Mouse (Mus musculus) CH12.LX (cell line): ENCODE data around the gene Otoa. TPM values are rescaled to one million over a fixed set of nuclear protein-coding genes. Genes with fewer than 3 reads are reported as not detected.

Experiments used
- DNase-seq: peaks from one replicate; pipeline ENCODE4 v3.0.0-alpha.2; 2013; ENCODE audit errors: extremely low read depth
- H3K27ac ChIP-seq: 2 replicates; pipeline ENCODE4 v1.5.1; 2012; ENCODE audit warnings: low read depth, mild to moderate bottlenecking, control low read depth, moderate library complexity; ENCODE audit not compliant: insufficient read depth
- H3K27me3 ChIP-seq: replicated peaks from 2 replicates; pipeline ENCODE3; 2012; ENCODE audit warnings: inconsistent platforms
- H3K36me3 ChIP-seq, 2 experiments: replicated peaks in 1 of 2; 2 replicates each; pipeline versions ENCODE3 to v1.6.1; 2012; ENCODE audit warnings: inconsistent platforms in 1 of 2, low read length in 1 of 2, mild to moderate bottlenecking in 1 of 2, mixed read lengths in 1 of 2, moderate library complexity in 1 of 2; ENCODE audit not compliant: control insufficient read depth in 1 of 2, insufficient read depth in 1 of 2
- H3K4me1 ChIP-seq, 2 experiments: 2 replicates each; pipeline ENCODE4 v1.6.1; 2012; ENCODE audit warnings: inconsistent platforms in 1 of 2, moderate library complexity in 1 of 2; ENCODE audit not compliant: insufficient read depth in 2 of 2, control insufficient read depth in 1 of 2
- H3K4me2 ChIP-seq: 2 replicates; pipeline ENCODE4 v1.6.1; 2012; ENCODE audit warnings: low read depth, mild to moderate bottlenecking, control low read depth; ENCODE audit not compliant: poor library complexity, insufficient read depth, severe bottlenecking
- H3K4me3 ChIP-seq, 3 experiments: fragments of 150-350 bp in 1 of 3; sonication (generic) in 1 of 3; replicated peaks in 1 of 3; 2 replicates each; pipeline versions ENCODE3 to v1.5.1; 2011 to 2012; ENCODE audit warnings: low read depth in 2 of 3, low read length in 2 of 3, mild to moderate bottlenecking in 2 of 3, moderate library complexity in 2 of 3, control low read depth in 1 of 3, improper control_type of control experiment in 1 of 3, inconsistent platforms in 1 of 3, mixed read lengths in 1 of 3; ENCODE audit not compliant: poor library complexity in 1 of 3
- H3K79me2 ChIP-seq: replicated peaks from 2 replicates; pipeline ENCODE4 v1.6.1; 2012; ENCODE audit warnings: mild to moderate bottlenecking, moderate library complexity; ENCODE audit not compliant: control insufficient read depth, poor library complexity, insufficient read depth, severe bottlenecking; ENCODE audit errors: extremely low read depth
- H3K9ac ChIP-seq: 2 replicates; pipeline ENCODE4 v1.6.1; 2012; ENCODE audit warnings: low read depth, mild to moderate bottlenecking, control low read depth, moderate library complexity; ENCODE audit not compliant: insufficient read depth
- H3K9me3 ChIP-seq: replicated peaks from 2 replicates; pipeline ENCODE3; 2012; ENCODE audit warnings: low read length, inconsistent platforms, mixed read lengths
- BHLHE40 ChIP-seq: IDR thresholded peaks from 2 replicates; pipeline ENCODE4 v1.6.1; 2011; ENCODE audit warnings: mild to moderate bottlenecking, low read depth, low read length, improper control_type of control experiment
- CHD1 ChIP-seq: IDR thresholded peaks from 2 replicates; pipeline ENCODE4 v1.6.1; 2012; ENCODE audit warnings: low read depth, low read length, improper control_type of control experiment, inconsistent platforms
- CTCF ChIP-seq, 2 experiments: IDR thresholded peaks in 1 of 2; conservative IDR thresholded peaks in 1 of 2; 2 replicates each; pipeline ENCODE4 v1.5.1; 2011 to 2012; ENCODE audit warnings: low read depth in 2 of 2, low read length in 2 of 2, improper control_type of control experiment in 1 of 2, inconsistent platforms in 1 of 2, mild to moderate bottlenecking in 1 of 2, moderate library complexity in 1 of 2
- ETS1 ChIP-seq: conservative IDR thresholded peaks from 2 replicates; pipeline ENCODE4 v1.6.1; 2012; ENCODE audit warnings: low read depth, mild to moderate bottlenecking, inconsistent platforms, low read length, improper control_type of control experiment, moderate library complexity
- JUN ChIP-seq: IDR thresholded peaks from 2 replicates; pipeline ENCODE4 v1.6.1; 2011; ENCODE audit warnings: low read depth, mild to moderate bottlenecking, low read length, improper control_type of control experiment, moderate library complexity; ENCODE audit not compliant: insufficient read depth
- KAT2A ChIP-seq: IDR thresholded peaks from 2 replicates; pipeline ENCODE4 v1.6.1; 2012; ENCODE audit warnings: low read length, improper control_type of control experiment, inconsistent platforms; ENCODE audit not compliant: insufficient replicate concordance
- RCOR1 ChIP-seq: conservative IDR thresholded peaks from 2 replicates; pipeline ENCODE4 v1.6.1; 2012; ENCODE audit warnings: low read depth, mild to moderate bottlenecking, inconsistent platforms, low read length, improper control_type of control experiment
- TCF12 ChIP-seq: IDR thresholded peaks from 2 replicates; pipeline ENCODE4 v1.6.1; 2014; ENCODE audit warnings: low read depth, mild to moderate bottlenecking, inconsistent platforms, low read length, improper control_type of control experiment
- USF1 ChIP-seq: IDR thresholded peaks from 2 replicates; pipeline ENCODE4 v1.6.1; 2014; ENCODE audit warnings: low read depth, mild to moderate bottlenecking, inconsistent platforms, low read length, improper control_type of control experiment
- USF2 ChIP-seq: conservative IDR thresholded peaks from 2 replicates; pipeline ENCODE4 v1.6.1; 2011; ENCODE audit warnings: low read depth, low read length, improper control_type of control experiment
- ZC3H11A ChIP-seq: IDR thresholded peaks from 2 replicates; pipeline ENCODE4 v1.6.1; 2012; ENCODE audit warnings: low read depth, mild to moderate bottlenecking, inconsistent platforms, low read length, improper control_type of control experiment
- ZKSCAN1 ChIP-seq: IDR thresholded peaks from 2 replicates; pipeline ENCODE4 v1.6.1; 2012; ENCODE audit warnings: low read depth, inconsistent platforms, low read length, improper control_type of control experiment, borderline replicate concordance
- ZMIZ1 ChIP-seq: IDR thresholded peaks from 2 replicates; pipeline ENCODE4 v1.6.1; 2012; ENCODE audit warnings: low read depth, mild to moderate bottlenecking, inconsistent platforms, low read length, improper control_type of control experiment
- dilution Hi-C: fragments of 300-500 bp; cut with MboI; formaldehyde crosslinking; loops from 2 replicates; pipeline ENCODE4 v1.14.3; 2020; ENCODE audit warnings: low sequenced_read_pairs; ENCODE audit not compliant: extremely low pct_unique_long_range_greater_than_20kb, extremely low pct_ligation_motif_present
- in situ Hi-C: fragments of 300-500 bp; cut with MboI; formaldehyde crosslinking; loops from 3 replicates; pipeline ENCODE4 v1.14.3; 2019; ENCODE audit warnings: low sequenced_read_pairs, low pct_ligation_motif_present, low pct_unique_long_range_greater_than_20kb, mixed read lengths
- polyA plus RNA-seq: library from polyadenylated mRNA; unstranded; fragments of >175 nt; gene quantifications from 2 replicates; pipeline ENCODE4 v1.2.1, GENCODE M21; 2012; ENCODE audit warnings: low read depth; ENCODE audit not compliant: insufficient read length
- total RNA-seq, 2 experiments: library from RNA; depleted of rRNA; stranded (reverse); fragments of 300-350 nt in 1 of 2; fragments of >200 nt in 1 of 2; gene quantifications; 2 replicates each; pipeline ENCODE4 v1.2.3; 2012 to 2014

Gene Otoa
- total and polyA plus RNA-seq, 3 experiments = 0.08 TPM; not detected in 2

- dilution Hi-C loops = no loop called here
- Histone ChIP-seq H3K79me2 (peaks cover 19% of the 10 kb centered on the region), H3K27ac (no peak overlapping the region), H3K36me3 (peaks cover 10 to 53% of the 10 kb centered on the region in 2 experiments), H3K4me1 (no peaks in the 10 kb centered on the region)
- no peak for TF ChIP-seq USF2
- TF ChIP-seq BHLHE40 = no peak
- TF ChIP-seq TCF12 = no peak
- TF ChIP-seq RCOR1 = no peak
- TF ChIP-seq CHD1 = no peak
- TF ChIP-seq ZC3H11A = no peak
- TF ChIP-seq ZMIZ1 = no peak
- TF ChIP-seq KAT2A = no peak
- TF ChIP-seq, all 38 proteins: peak for 0
- Histone ChIP-seq H3K9ac (no peak overlapping the region), H3K4me2 (no peak overlapping the region), H3K4me3 (no peak overlapping the region), H3K27me3 (no peaks in the 10 kb centered on the region), H3K9me3 (no peaks in the 10 kb centered on the region)
- DNase-seq = no peak
- in situ Hi-C loops = no loop called here
These were observed 33.8 kb upstream of the Otoa start for GRCm38 (mm10) chr7:121047624-121048023.

GRCm38 (mm10) chr7:121053071-121053470, 28.4 kb upstream of the Otoa start:
- Histone ChIP-seq H3K79me2 (no peaks in the 10 kb centered on the region), H3K27ac (no peak overlapping the region), H3K4me1 (no peaks in the 10 kb centered on the region), H3K4me2 (no peak overlapping the region), H3K4me3 (no peak overlapping the region), H3K9me3 (no peaks in the 10 kb centered on the region), H3K27me3 (no peaks in the 10 kb centered on the region), H3K9ac (no peak overlapping the region), H3K36me3 (peaks cover 25 to 86% of the 10 kb centered on the region in 2 experiments)
- DNase-seq = no peak
- dilution Hi-C loops = no loop called here
- TF ChIP-seq JUN (no peak), CTCF (conservative IDR thresholded peaks at IDR 0.05 in 1 of 2, IDR thresholded peaks at IDR 0.05 in 1 of 2; ENCODE audit: low read depth in 2 of 2, low read length in 2 of 2) (no peak), ZKSCAN1 (no peak), ETS1 (no peak), USF1 (no peak), BHLHE40 (no peak)
- in situ Hi-C loops = no loop called here
